Mouse (Mus musculus) thymus, postnatal 36 days (tissue): ENCODE data around the gene Pth.

Source experiments
- DNase-seq, 2 experiments: peaks; one replicate each; pipeline ENCODE4 v3.0.0; 2022; ENCODE audit warnings: mixed read lengths in 2 of 2

Gene Pth

GRCm38 (mm10) chr7:113388470-113388869, at the start of gene Pth:
Gene Pth, minus strand, starts transcription at chr7:113388570.
- no peak for DNase-seq

DNA sequence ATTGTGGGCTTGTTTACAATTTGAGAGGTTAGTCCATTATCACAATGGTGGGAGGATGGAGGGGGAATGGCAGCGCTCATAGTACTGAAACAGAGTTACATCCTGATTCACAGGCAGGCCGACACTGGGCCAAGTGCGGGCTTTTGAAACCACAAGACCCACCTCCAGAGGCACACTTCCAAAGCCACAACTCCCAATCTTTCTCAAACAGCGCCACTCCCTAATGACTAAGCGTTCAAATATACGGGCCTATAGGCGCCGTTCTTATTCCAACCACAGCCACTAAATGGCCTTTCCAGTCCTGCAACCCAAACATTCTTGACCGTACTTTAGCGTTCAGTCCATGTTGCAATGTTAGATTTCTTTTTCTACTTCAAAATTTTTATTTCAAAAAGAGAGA, 47.9 kb upstream of the Pth start:
- no peak for DNase-seq

DNA sequence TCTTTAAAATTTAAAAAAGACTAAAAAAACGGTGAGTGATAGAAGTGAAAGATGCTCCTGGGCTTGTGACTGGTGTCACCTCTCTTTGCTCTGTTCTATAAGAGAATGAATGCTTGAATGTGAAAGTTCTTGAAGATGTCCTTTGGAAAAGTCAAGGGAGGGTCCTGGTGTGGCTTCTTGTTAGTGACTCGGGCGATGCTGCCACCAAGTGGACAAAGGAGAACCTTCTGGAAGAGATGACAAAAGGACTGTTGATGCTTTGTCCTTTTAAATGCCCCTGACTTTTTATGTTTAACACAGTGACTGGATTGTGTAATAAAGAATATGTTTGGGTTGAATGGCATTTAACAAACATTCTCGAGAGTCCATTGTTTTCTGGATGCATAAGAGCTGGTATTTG, 45.9 kb upstream of the Pth start:
- peak; percentile 32 to 44 for DNase-seq

- DNase-seq, result no peak
Measured at GRCm38 (mm10) chr7:113433451-113433850, 45.1 kb upstream of the Pth start.

DNA sequence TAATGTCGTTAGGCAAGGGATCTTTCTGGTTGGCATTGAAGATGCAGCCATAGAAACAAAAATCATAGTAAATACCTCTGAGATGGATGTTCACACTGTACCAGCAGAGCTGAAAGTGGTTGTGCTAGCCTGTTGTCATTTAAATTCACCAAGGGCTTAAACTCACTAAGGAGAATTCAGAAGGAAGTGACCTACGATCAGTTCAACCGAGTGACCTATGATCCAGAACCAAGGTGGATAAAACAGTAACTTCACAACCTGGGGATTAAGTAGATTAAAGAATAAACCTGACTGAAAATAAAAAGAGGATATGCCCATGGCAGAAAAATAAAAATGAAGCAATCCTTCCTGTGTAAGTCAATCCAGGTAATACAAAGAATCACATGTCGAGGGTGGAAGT, 44.5 kb upstream of the Pth start:
- no peak for DNase-seq

DNA sequence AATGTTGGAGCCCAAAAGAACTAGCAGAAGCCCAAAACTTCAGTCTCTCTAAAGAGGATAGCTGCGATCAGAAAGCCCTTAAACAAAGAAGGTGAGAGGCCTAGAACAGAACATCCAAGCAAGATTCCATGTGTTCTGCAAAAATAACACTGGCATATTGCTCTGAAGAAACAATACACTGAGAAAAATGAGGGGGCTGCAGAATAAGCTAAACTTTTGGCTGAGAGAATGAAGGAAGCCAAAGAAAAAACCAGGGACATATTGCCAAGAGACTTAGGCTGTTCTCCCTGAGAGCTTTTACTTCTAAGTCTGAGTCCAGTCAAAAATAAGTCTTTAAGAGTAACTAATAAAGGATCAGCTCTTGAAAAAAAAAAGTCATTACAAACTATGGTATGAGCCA, 32.4 kb upstream of the Pth start:
- DNase-seq, result no peak

DNA sequence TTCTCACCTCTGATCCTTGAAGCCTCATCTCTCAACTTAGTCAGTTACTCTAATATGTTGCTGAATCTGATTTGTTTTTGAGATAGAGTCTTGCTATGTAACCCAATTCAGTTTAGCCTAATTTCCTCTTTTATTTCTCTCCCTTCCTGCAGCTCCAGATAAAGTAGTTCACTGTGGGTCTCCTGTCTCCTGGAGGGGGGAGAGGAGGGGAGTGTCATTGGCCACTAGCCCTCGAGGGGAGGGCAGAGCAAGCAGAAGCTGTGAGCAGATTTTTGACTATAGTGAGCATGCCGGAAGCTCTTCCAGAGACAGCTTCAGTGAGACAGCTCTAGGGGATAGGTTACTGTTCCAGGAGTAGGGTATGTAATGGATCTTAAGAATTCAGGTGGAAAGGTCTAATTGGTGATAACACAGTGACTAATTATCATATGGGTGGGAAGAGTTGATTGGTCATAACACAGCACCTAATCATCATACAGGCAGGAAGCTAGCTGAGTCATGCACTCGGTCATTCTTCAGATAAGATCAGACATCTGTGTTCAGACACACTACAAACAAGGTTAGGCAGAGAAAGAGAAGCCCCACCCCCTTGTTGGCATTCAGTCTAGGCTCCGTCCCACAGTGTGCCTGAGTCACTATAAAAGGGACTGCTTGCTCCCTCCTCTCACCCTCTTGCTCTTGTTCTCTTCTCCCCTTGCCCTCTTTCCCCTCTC, 30.9 kb upstream of the Pth start:
- peak; percentile 19 to 36 for DNase-seq

GRCm38 (mm10) chr7:113416536-113416935, 28.2 kb upstream of the Pth start:
- no peak for DNase-seq

DNA sequence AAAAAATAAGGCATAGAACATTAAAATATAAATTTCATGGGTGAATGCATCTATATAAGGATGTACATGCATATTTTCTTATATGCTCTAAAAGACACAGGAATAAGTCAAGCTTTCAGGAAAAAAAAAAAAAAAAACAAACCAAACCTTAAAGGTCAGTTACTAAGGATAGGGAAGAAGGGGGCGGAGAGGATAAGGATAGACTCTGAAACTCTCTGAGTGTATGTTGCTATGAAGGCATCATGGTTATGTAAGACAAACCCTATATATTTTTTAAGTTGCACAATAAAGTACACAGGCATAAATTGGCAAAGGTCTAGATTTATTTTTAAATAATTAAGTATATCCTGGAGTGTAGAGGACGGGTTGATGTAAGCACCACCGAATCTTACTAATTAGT, 26.9 kb upstream of the Pth start:
- DNase-seq, result no peak

GRCm38 (mm10) chr7:113408712-113409111, 20.3 kb upstream of the Pth start:
- no peak for DNase-seq

GRCm38 (mm10) chr7:113398083-113398482, 9.7 kb upstream of the Pth start:
- no peak for DNase-seq

DNA sequence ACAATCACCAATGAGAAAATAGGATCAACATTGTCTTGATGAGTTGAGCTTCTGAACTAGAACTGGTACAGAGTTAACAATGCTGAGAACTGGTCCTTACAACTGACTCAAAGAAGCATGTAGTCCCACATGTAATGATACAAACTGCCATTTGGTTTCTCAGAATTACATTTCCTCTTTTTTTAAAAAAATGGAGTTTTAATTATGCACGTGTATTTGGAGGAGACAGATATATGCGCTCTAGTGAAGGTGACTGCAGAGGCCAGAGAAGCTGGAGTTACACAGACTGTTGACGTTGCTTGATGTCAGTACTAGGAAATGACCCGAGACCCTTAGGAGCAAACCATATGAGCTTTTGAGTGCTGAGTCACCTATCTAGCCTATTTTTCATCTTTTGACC, 8.3 kb upstream of the Pth start:
- DNase-seq, result no peak

- no peak for DNase-seq
Measured at GRCm38 (mm10) chr7:113391619-113392018, 3.2 kb upstream of the Pth start.

- DNase-seq, result peak; percentile 57 to 67
Measured at GRCm38 (mm10) chr7:113377875-113378658, 10.3 kb downstream of the Pth start.

GRCm38 (mm10) chr7:113372682-113373081, 15.7 kb downstream of the Pth start:
- DNase-seq, result no peak

- DNase-seq, result peak; percentile 80 to 81
Measured at GRCm38 (mm10) chr7:113369620-113370340, 18.6 kb downstream of the Pth start.

- DNase-seq, result peak; percentile 99
Measured at GRCm38 (mm10) chr7:113368746-113369619, 19.4 kb downstream of the Pth start, which contains the start of gene Btbd10. Gene Btbd10, minus strand, starts transcription at chr7:113369392.

GRCm38 (mm10) chr7:113367440-113367839, 20.9 kb downstream of the Pth start:
- no peak for DNase-seq

- no peak for DNase-seq
Measured at GRCm38 (mm10) chr7:113349089-113349488, 39.3 kb downstream of the Pth start.

- no peak for DNase-seq
Measured at GRCm38 (mm10) chr7:113347694-113348093, 40.7 kb downstream of the Pth start.

DNA sequence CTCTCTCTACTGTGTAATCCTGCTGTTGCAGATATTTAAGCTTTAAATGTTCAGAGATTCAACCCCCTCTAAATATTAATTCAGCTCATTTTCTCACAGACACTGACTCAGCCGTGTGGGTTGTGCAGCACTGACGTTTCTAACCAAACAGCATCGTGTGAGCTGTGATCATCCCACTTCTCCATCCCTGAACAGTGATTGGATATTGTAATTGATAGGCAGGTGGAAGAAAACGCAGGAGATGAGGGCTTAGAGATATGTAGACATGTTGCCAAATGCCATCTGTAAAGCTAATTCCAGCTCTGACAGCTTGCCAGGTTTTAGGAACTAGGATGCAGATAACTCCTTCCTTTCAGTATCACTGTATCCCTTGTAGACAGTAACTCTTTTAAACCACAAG, 41.1 kb downstream of the Pth start:
- no peak for DNase-seq
